Mouse (Mus musculus): ENCODE data around the gene Fuca1. TPM values are rescaled to one million over a fixed set of nuclear protein-coding genes. Genes with fewer than 3 reads are reported as not detected.

The Fuca1 gene
- polyA plus RNA-seq, 1 experiment, result 43.5 TPM

DNA sequence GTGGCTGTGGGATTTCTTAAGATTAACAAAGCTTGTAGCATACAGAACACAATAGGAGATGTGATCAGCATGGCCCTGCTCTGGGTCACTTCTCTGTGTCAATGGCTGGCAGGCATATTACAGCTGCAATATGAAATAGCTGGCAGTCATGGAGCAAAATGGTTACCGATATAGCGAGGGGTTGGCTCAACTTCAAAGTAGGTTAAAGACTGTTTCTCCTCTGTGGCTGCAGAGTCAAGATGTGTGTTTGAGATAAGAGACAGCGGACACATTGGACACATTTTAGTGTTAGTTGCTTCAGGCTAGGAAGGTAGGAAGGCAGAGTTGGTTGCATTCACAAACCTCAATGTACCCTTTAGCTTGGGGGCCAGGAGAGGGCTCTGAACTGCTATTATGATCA lies 13.9 kb upstream of the Fuca1 start:
- Histone ChIP-seq H3K27me3 (ENCODE audit: control insufficient read depth, insufficient read depth, low read length) (no peaks in the 10 kb centered on the region), H3K27ac (ENCODE audit: control insufficient read depth, insufficient read depth, low read length) (no peak overlapping the region), H3K4me1 (replicated peaks; ENCODE audit: control insufficient read depth, insufficient read depth, low read length) (peaks cover 8% of the 10 kb centered on the region), H3K36me3 (ENCODE audit: control insufficient read depth, insufficient read depth, low read length) (no peaks in the 10 kb centered on the region), H3K4me3 (ENCODE audit: control insufficient read depth, insufficient read depth, low read length) (no peak overlapping the region)
- DNase-seq, result no peak
- TF ChIP-seq CTCF (IDR thresholded peaks at IDR 0.05; ENCODE audit: borderline replicate concordance, control insufficient read depth, extremely low read depth, insufficient read depth, low read length, poor library complexity) (no peak), POLR2A (IDR thresholded peaks at IDR 0.05; ENCODE audit: control insufficient read depth, extremely low read depth, insufficient read depth, low read length, poor library complexity) (no peak)
- 15% methylated on average over 3 of the region's 3 CpGs for WGBS

DNA sequence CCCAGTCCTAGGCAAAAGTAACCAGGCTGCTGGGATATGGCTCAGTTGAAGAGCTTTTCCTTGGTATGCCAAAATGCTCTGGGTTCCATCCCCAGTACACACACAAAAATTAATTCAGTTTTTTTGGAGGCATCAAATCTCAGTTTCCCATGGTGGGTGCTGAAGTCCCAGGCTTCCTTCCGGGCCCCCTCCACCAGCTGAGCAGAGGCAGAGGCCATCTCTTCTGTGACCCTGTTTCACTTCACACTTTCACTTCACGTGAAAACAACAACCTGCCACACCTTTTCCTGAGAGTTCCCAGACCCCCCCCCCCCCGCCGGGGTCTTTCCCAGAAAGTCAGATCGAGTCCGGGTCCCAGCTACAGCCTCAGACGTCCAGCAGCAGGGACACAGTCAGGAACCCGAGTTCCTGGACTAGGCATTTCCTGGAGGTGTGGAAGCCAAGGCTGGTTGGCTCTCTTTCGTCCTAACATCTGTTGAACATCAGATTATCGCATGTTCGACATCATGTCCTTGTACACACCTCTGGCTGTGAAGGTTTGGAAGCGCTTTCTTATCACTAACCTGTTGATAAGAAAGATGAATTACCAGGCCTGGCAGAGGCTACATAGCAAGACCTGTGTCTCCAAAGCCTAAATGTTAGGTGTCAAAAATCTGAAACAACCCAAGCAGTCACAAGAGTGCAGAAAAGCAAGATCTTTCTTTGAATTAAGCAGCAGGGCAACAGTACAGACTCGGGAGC lies 11.0 kb upstream of the Fuca1 start:
- Histone ChIP-seq H3K36me3 (ENCODE audit: control insufficient read depth, insufficient read depth, low read length) (no peaks in the 10 kb centered on the region), H3K4me3 (ENCODE audit: control insufficient read depth, insufficient read depth, low read length) (no peak overlapping the region), H3K27me3 (ENCODE audit: control insufficient read depth, insufficient read depth, low read length) (no peaks in the 10 kb centered on the region), H3K27ac (ENCODE audit: control insufficient read depth, insufficient read depth, low read length) (no peak overlapping the region), H3K4me1 (replicated peaks; ENCODE audit: control insufficient read depth, insufficient read depth, low read length) (peaks cover 5% of the 10 kb centered on the region)
- no peak for DNase-seq
- WGBS, result 87% methylated on average over 13 of the region's 13 CpGs
- TF ChIP-seq CTCF (IDR thresholded peaks at IDR 0.05; ENCODE audit: borderline replicate concordance, control insufficient read depth, extremely low read depth, insufficient read depth, low read length, poor library complexity), result no peak
- TF ChIP-seq POLR2A (IDR thresholded peaks at IDR 0.05; ENCODE audit: control insufficient read depth, extremely low read depth, insufficient read depth, low read length, poor library complexity), result no peak

DNA sequence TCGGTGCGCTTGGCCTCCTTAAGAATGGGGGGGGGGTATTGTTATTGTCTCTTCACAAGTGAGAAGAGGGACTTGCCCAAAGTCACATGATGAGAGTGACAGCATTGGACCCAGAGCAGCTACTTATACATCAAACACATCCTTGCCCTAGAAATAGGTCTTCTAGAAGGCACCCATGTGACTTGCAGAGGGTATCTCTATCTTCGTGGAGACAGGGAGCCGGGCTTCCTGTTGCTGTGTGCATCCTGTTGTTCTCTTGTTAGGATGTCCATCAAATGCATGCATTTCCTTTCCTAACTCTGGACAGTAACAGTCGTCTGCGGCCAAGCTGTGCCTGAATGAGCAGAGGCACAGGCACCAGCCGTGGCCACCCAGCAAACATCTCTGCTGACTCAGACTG lies 9.0 kb upstream of the Fuca1 start:
- WGBS, result 73% methylated on average over 7 of the region's 7 CpGs
- TF ChIP-seq POLR2A (IDR thresholded peaks at IDR 0.05; ENCODE audit: control insufficient read depth, extremely low read depth, insufficient read depth, low read length, poor library complexity) (no peak), CTCF (IDR thresholded peaks at IDR 0.05; ENCODE audit: borderline replicate concordance, control insufficient read depth, extremely low read depth, insufficient read depth, low read length, poor library complexity) (no peak)
- no peak for DNase-seq

DNA sequence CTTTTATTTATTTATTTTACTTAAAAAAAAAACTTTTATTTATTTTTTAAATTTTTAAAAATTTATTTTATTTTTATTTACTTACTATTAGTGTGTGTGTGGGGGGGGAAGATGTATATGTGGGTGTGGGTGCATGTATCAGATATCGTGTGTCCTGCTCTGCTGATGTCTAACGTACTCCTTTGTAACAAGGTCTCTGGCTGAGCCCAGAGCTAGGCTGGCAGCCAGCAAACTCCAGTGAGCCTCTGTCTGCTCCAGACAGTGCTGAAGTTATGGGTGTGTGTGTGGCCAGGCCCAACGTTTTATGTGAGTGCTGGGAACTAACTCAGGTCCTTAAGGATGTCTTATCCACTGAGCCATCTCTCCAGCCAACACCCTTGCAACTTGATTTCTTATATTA lies 8.4 kb upstream of the Fuca1 start:
- 89% methylated on average over 3 of the region's 3 CpGs for WGBS
- no peaks in the 10 kb centered on the region; the same call in 1 of the 2 replicates for H3K36me3 ChIP-seq (ENCODE audit: control insufficient read depth, insufficient read depth, low read length)
- no peaks in the 10 kb centered on the region for H3K27me3 ChIP-seq (ENCODE audit: control insufficient read depth, insufficient read depth, low read length)
- H3K27ac ChIP-seq (ENCODE audit: control insufficient read depth, insufficient read depth, low read length), result no peak overlapping the region
- H3K4me3 ChIP-seq (ENCODE audit: control insufficient read depth, insufficient read depth, low read length), result no peak overlapping the region
- no peak for TF ChIP-seq POLR2A (IDR thresholded peaks at IDR 0.05; ENCODE audit: control insufficient read depth, extremely low read depth, insufficient read depth, low read length, poor library complexity)
- TF ChIP-seq CTCF (IDR thresholded peaks at IDR 0.05; ENCODE audit: borderline replicate concordance, control insufficient read depth, extremely low read depth, insufficient read depth, low read length, poor library complexity), result no peak
- H3K4me1 ChIP-seq (replicated peaks; ENCODE audit: control insufficient read depth, insufficient read depth, low read length), result peaks cover 5% of the 10 kb centered on the region
- DNase-seq, result no peak

More for the DNA sequence above, 9.0 kb upstream of the Fuca1 start:
- Histone ChIP-seq H3K36me3 (ENCODE audit: control insufficient read depth, insufficient read depth, low read length) (no peaks in the 10 kb centered on the region), H3K27me3 (ENCODE audit: control insufficient read depth, insufficient read depth, low read length) (no peaks in the 10 kb centered on the region), H3K27ac (ENCODE audit: control insufficient read depth, insufficient read depth, low read length) (no peak overlapping the region), H3K4me1 (replicated peaks; ENCODE audit: control insufficient read depth, insufficient read depth, low read length) (peaks cover 5% of the 10 kb centered on the region), H3K4me3 (ENCODE audit: control insufficient read depth, insufficient read depth, low read length) (no peak overlapping the region)

DNA sequence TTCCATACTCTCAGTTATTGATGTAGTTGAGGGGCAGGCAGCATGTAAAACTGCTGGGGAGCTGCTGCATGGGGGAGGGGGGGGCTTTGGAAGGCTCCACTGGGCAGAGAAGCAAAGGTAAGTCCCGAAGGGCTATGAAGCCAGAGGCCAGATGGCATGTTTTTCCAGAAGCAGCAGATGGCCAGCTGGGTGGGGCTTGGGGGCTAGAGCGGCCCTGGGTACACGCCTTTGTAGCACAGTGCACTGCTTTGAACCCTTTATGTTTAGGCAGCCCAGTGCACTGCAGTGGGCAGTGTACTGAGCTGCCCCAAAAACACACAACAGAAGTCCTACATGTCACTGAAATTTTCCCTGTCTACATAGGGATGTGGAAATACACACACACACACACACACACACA lies 7.7 kb upstream of the Fuca1 start:
- no peaks in the 10 kb centered on the region; the same call in 1 of the 2 replicates for H3K36me3 ChIP-seq (ENCODE audit: control insufficient read depth, insufficient read depth, low read length)
- DNase-seq, result no peak
- WGBS, result 81% methylated on average over 3 of the region's 3 CpGs
- no peaks in the 10 kb centered on the region for H3K27me3 ChIP-seq (ENCODE audit: control insufficient read depth, insufficient read depth, low read length)
- no peak overlapping the region for H3K4me3 ChIP-seq (ENCODE audit: control insufficient read depth, insufficient read depth, low read length)
- no peak overlapping the region for H3K27ac ChIP-seq (ENCODE audit: control insufficient read depth, insufficient read depth, low read length)
- TF ChIP-seq CTCF (IDR thresholded peaks at IDR 0.05; ENCODE audit: borderline replicate concordance, control insufficient read depth, extremely low read depth, insufficient read depth, low read length, poor library complexity), result no peak
- no peak for TF ChIP-seq POLR2A (IDR thresholded peaks at IDR 0.05; ENCODE audit: control insufficient read depth, extremely low read depth, insufficient read depth, low read length, poor library complexity)
- H3K4me1 ChIP-seq (replicated peaks; ENCODE audit: control insufficient read depth, insufficient read depth, low read length), result peaks cover 5% of the 10 kb centered on the region

DNA sequence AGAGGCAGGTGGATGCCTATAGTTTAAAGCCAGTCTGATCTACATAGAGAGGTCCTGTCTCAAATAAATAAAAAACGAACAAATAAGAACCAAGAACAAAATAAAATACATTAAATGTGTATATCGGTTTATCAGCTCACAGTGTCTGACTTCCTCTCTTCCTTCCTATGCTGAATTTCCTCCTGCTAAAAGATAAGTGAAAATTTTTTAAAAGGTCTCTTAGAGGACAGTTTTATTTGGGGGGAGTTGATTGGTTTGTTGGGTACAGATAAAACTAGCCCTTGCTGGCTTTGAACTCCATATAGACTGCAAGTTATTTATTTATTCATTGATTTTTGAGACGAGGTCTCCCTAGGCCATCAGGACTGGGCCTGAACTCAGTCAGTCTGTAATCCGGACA lies 7.1 kb upstream of the Fuca1 start:
- H3K27ac ChIP-seq (ENCODE audit: control insufficient read depth, insufficient read depth, low read length), result no peak overlapping the region
- TF ChIP-seq CTCF (IDR thresholded peaks at IDR 0.05; ENCODE audit: borderline replicate concordance, control insufficient read depth, extremely low read depth, insufficient read depth, low read length, poor library complexity) (no peak), POLR2A (IDR thresholded peaks at IDR 0.05; ENCODE audit: control insufficient read depth, extremely low read depth, insufficient read depth, low read length, poor library complexity) (no peak)
- no peaks in the 10 kb centered on the region; the same call in 1 of the 2 replicates for H3K36me3 ChIP-seq (ENCODE audit: control insufficient read depth, insufficient read depth, low read length)
- H3K4me1 ChIP-seq (replicated peaks; ENCODE audit: control insufficient read depth, insufficient read depth, low read length), result peaks cover 5% of the 10 kb centered on the region
- WGBS, result 69% methylated on average over 4 of the region's 4 CpGs
- no peak for DNase-seq
- H3K4me3 ChIP-seq (ENCODE audit: control insufficient read depth, insufficient read depth, low read length), result no peak overlapping the region
- H3K27me3 ChIP-seq (ENCODE audit: control insufficient read depth, insufficient read depth, low read length), result no peaks in the 10 kb centered on the region
